Mouse (Mus musculus): Measurements from ENCODE around the gene Gar1.

Gar1 gene

DNA sequence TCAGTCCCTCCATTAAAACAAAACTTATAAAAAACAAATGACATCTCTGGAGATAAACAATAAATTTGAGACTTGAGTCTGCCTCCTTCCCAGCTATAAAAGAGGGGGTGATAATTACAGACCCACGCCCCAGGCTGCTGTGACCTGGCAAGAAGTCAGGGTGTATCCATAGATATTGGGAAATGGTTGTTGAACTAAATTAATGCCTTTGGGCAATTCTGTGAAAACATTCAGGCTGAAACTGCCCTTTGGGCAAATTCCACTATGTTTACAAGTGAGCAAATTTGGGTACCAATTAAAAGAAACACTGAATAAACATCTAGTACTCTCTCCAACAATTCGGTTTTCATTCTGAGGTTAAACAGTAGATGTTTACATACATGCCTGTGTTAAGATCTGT is 32.2 kb downstream of the Gar1 start:
- DNase-seq, result no peak

DNA sequence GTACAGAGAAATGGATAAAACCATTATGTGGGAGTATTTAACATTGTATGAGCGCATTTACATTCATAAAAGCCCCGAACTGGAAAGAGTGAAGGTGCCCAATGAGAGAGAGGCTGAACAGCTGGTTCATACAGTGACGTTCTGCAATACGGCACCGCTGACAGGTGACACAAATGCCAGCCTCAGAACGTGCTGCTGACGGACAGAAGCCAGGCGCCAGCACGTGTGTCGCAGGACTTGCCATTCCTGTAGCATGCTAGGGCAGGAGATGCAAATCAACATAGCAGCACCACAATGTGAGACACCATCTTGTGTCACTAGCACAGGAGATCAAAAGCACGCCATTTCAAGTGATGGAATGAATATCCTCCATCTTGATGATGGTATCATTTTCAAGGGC is 32.6 kb downstream of the Gar1 start:
- no peak for DNase-seq

DNA sequence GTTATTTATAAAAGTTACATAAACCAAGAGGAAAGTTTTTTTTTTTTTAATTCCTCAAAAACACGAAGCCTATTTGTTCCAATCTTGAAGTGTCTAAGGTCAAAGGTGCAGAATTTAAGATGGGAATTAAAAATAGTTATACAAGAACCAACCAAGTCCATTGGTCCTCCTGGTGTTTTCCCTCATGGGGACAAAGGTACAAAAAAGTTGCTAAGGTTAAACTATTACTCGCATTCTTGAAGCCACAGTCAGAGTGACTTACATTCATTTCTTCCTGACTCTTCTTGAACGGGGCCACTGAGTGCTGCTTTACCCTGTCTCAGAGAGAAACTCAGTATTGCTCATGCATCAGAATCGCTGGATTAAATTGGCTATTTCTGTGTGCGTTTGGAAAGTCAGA is 33.9 kb downstream of the Gar1 start:
- DNase-seq, result no peak

DNA sequence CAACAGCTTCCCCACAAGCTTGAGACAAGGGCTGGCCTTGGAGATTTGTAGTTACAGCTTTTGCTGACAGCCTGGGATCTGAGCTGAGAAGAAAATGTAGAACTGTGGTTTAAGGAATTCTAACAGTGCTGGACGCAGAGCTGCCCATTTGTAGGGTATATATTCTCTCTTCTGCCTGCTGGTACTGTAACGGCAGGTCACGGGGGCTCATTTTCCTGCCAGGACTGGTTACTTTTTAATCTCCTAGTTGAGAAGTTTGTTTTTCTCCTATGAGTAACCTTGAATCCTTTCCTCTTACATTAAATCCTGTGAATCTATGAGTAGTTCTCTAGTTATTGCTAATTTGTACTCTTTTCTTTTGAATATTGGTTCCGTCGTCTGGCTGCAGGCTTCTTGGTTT is 37.4 kb downstream of the Gar1 start:
- DNase-seq, result no peak

DNA sequence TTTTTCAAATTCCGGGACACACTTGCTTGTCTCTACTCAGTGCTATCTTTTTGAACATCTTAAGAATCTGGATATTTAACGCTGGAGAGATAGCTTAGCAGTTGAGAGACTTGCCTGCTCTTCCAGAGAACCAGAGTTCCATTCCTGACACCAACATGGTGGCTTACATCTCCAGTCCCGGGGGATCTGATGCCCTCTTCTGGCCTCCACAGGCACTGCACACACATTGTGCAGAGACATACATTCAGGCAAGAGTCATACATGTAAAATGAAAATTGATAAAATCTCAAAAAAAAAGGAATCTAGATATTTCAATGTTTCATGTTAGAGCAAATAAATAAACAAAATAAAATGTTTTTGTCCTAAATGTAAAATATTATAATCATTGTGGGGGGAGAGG is 48.5 kb downstream of the Gar1 start:
- no peak for DNase-seq

DNA sequence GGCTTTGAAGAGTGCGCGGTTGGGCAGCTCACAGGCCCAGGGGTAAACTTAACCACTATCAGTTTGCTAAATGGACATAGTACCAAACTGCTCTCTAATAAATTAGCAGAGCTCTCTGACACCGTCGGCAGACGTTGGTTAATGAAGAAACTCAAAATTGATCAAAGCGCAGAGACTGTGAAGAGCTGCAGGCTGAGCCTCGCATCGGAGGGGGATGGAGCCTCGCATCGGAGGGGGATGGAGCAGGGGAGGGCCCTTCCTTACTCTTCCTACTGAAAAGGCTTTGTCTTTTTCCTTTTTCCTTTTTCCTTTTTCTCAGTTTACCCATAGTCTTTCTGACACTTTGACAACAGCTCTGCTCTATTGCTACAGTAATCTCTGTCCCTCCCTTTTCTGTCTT is 49.8 kb downstream of the Gar1 start:
- DNase-seq, result no peak
